In genomic region chr2:170683385-170683784, GRCm38 (mm10) we compare ENCODE assay signal across 20 mouse cellular contexts. TPM values are rescaled to one million over a fixed set of nuclear protein-coding genes. Genes with fewer than 3 reads are reported as not detected.
DNase-seq lines count a peak whose midpoint lies in the region; ATAC-seq and TF ChIP-seq lines count a peak whose summit lies in the region.
"Had no signal": no experiment of that assay in that cellular context is flagged by ENCODE, and none has a peak within 500 bp of the region (broad histone marks: within the 10 kb centered on the region; RNA-seq: fewer than 3 reads in every experiment).

No protein-coding gene starts in this region.

- H3K27ac ChIP-seq in kidney, postnatal 0 days: no peak overlapping the region
- no peak overlapping the region for H3K27ac ChIP-seq in kidney, embryonic 15.5 days
- no peak overlapping the region for H3K27ac ChIP-seq in testis, adult 2 months (ENCODE audit: control insufficient read depth, insufficient read depth, low read depth, low read length)
- no peak overlapping the region for H3K27ac ChIP-seq in stomach, postnatal 0 days (replicated peaks)
- H3K27ac ChIP-seq: heart, embryonic 15.5 days; neural tube, embryonic 15.5 days had no signal

- H3K4me3 ChIP-seq in kidney, postnatal 0 days (replicated peaks; ENCODE audit: low read depth, low read length): no peak overlapping the region
- no peak overlapping the region for H3K4me3 ChIP-seq in kidney, embryonic 15.5 days (replicated peaks)
- H3K4me3 ChIP-seq in testis, adult 2 months (ENCODE audit: control insufficient read depth, low read depth, low read length): no peak overlapping the region
- H3K4me3 ChIP-seq in stomach, postnatal 0 days (ENCODE audit: low read depth, low read length): no peak overlapping the region
- H3K4me3 ChIP-seq: erythroblast, embryonic 14.5 days; heart, embryonic 15.5 days; neural tube, embryonic 15.5 days had no signal

- no peak overlapping the region for H3K9ac ChIP-seq in kidney, postnatal 0 days (ENCODE audit: low read depth, low read length)
- H3K9ac ChIP-seq in kidney, embryonic 15.5 days: no peak overlapping the region
- no peak overlapping the region for H3K9ac ChIP-seq in stomach, postnatal 0 days (ENCODE audit: low read length)
- H3K9ac ChIP-seq: heart, embryonic 15.5 days; neural tube, embryonic 15.5 days had no signal

- DNase-seq in embryo, embryonic 10.5 days (ENCODE audit: low spot score): peak; percentile 27
- DNase-seq in embryo, embryonic 9.5 days (ENCODE audit: extremely low spot score): no peak
- DNase-seq in kidney, postnatal 0 days (ENCODE audit: low spot score): no peak
- no peak for DNase-seq in testis, postnatal 10 days (ENCODE audit: low spot score)
- DNase-seq in stomach, postnatal 0 days (ENCODE audit: low spot score): no peak
- no peak for DNase-seq in gastrocnemius, postnatal 14 days
- DNase-seq: B cell, adult 2 months; cerebellum, postnatal 36 days; kidney, postnatal 10 days; layer of hippocampus, adult 9-11 months; left cerebral cortex, postnatal 4 days; lung, adult 18-20 months; right cerebral cortex, adult 18-20 months had no signal

- H3K4me2 ChIP-seq in kidney, postnatal 0 days (ENCODE audit: low read length): no peak overlapping the region
- no peak overlapping the region for H3K4me2 ChIP-seq in kidney, embryonic 15.5 days
- no peak overlapping the region for H3K4me2 ChIP-seq in stomach, postnatal 0 days (replicated peaks; ENCODE audit: low read depth)
- H3K4me2 ChIP-seq: heart, embryonic 15.5 days; neural tube, embryonic 15.5 days had no signal

- intact Hi-C loops in gastrocnemius, postnatal 14 days (cut with DNase I; ENCODE audit: low total_unique reads): no loop called here

- no peaks in the 10 kb centered on the region for H3K36me3 ChIP-seq in kidney, postnatal 0 days (ENCODE audit: insufficient read depth, low read length)
- H3K36me3 ChIP-seq in kidney, embryonic 15.5 days: no peaks in the 10 kb centered on the region
- H3K36me3 ChIP-seq in testis, adult 2 months (ENCODE audit: control insufficient read depth, insufficient read depth, low read length): no peaks in the 10 kb centered on the region
- no peaks in the 10 kb centered on the region for H3K36me3 ChIP-seq in stomach, postnatal 0 days (ENCODE audit: control insufficient read depth, insufficient read depth, low read length)
- H3K36me3 ChIP-seq: heart, embryonic 15.5 days; neural tube, embryonic 15.5 days had no signal

- no peaks in the 10 kb centered on the region for H3K27me3 ChIP-seq in kidney, postnatal 0 days (ENCODE audit: insufficient read depth, low read length)
- H3K27me3 ChIP-seq in kidney, embryonic 15.5 days: no peaks in the 10 kb centered on the region
- H3K27me3 ChIP-seq in testis, adult 2 months (ENCODE audit: control insufficient read depth, insufficient read depth, low read length): no peaks in the 10 kb centered on the region
- H3K27me3 ChIP-seq in stomach, postnatal 0 days (ENCODE audit: control insufficient read depth, insufficient read depth, low read length): no peaks in the 10 kb centered on the region
- H3K27me3 ChIP-seq: heart, embryonic 15.5 days; neural tube, embryonic 15.5 days had no signal

- no peak for TF ChIP-seq EP300 in stomach, postnatal 0 days (optimal IDR thresholded peaks at IDR 0.05)

- 85% methylated on average over 2 of the region's 2 CpGs for WGBS in kidney, postnatal 0 days
- WGBS in kidney, embryonic 15.5 days: 84% methylated on average over 2 of the region's 2 CpGs
- 73% methylated on average over 2 of the region's 2 CpGs for WGBS in stomach, postnatal 0 days

- no peaks in the 10 kb centered on the region for H3K4me1 ChIP-seq in kidney, postnatal 0 days (replicated peaks; ENCODE audit: insufficient read depth, low read length)
- H3K4me1 ChIP-seq in kidney, embryonic 15.5 days: no peaks in the 10 kb centered on the region
- no peaks in the 10 kb centered on the region for H3K4me1 ChIP-seq in testis, adult 2 months (ENCODE audit: control insufficient read depth, insufficient read depth, low read length)
- no peaks in the 10 kb centered on the region for H3K4me1 ChIP-seq in stomach, postnatal 0 days (replicated peaks; ENCODE audit: control insufficient read depth, insufficient read depth)
- H3K4me1 ChIP-seq: heart, embryonic 15.5 days; neural tube, embryonic 15.5 days had no signal

- no peak for TF ChIP-seq POLR2A in testis, adult 2 months (IDR thresholded peaks at IDR 0.05; ENCODE audit: control insufficient read depth, low read depth, low read length)

- ATAC-seq in kidney, postnatal 0 days (replicated peaks; ENCODE audit: low FRiP score, low read depth): no peak
- no peak for ATAC-seq in kidney, embryonic 15.5 days (replicated peaks; ENCODE audit: low FRiP score)
- no peak for ATAC-seq in stomach, postnatal 0 days (ENCODE audit: low FRiP score, low TSS enrichment)

- TF ChIP-seq CTCF in kidney, postnatal 0 days (IDR thresholded peaks at IDR 0.05; ENCODE audit: low read depth): peak; percentile 57
- peak; percentile 54; the same call in 1 of the 2 replicates for TF ChIP-seq CTCF in testis, adult 2 months (IDR thresholded peaks at IDR 0.05; ENCODE audit: control insufficient read depth, insufficient read depth, insufficient replicate concordance, low read depth, low read length)
- TF ChIP-seq CTCF in stomach, postnatal 0 days (IDR thresholded peaks at IDR 0.05; ENCODE audit: low read depth): peak; percentile 53

- H3K9me3 ChIP-seq in kidney, postnatal 0 days (replicated peaks; ENCODE audit: low read length): no peaks in the 10 kb centered on the region
- H3K9me3 ChIP-seq in kidney, embryonic 15.5 days (replicated peaks): no peaks in the 10 kb centered on the region
- H3K9me3 ChIP-seq in stomach, postnatal 0 days (ENCODE audit: control insufficient read depth, low read length): no peaks in the 10 kb centered on the region
- H3K9me3 ChIP-seq: heart, embryonic 15.5 days; neural tube, embryonic 15.5 days had no signal

RNA-seq across cellular contexts. Expression of gene Dok5, which starts 48.2 kb away (rescaled TPM):
- polyA plus RNA-seq in kidney, postnatal 0 days (2015; fragmentation: Nextera tagmentation; extraction: Ambion mirVana): 0.45 and 0.66 TPM in 2 replicates
- polyA plus RNA-seq in kidney, embryonic 15.5 days (2015; fragmentation: Nextera tagmentation; extraction: Ambion mirVana): 1.8 and 2.2 TPM in 2 replicates
- polyA plus RNA-seq in testis, adult 2 months (2012; rRNA removed): 0.07 and 0.11 TPM in 2 replicates
- polyA plus RNA-seq in stomach, postnatal 0 days (2015; fragmentation: Nextera tagmentation; extraction: Ambion mirVana): 0.53 and 0.78 TPM in 2 replicates
- total RNA-seq in gastrocnemius, postnatal 14 days (2021): 10 to 100 TPM; 13.6 to 17.0 TPM
- total RNA-seq: granulocyte monocyte progenitor cell, adult 5-6 weeks; megakaryocyte, adult 5-6 weeks had no signal
- polyA plus RNA-seq: erythroblast, embryonic 14.5 days had no signal
